Mouse (Mus musculus) forebrain, embryonic 13.5 days (tissue): Measurements from ENCODE around the gene Efcab14. TPM values are rescaled to one million over a fixed set of nuclear protein-coding genes. Genes with fewer than 3 reads are reported as not detected.

Experiments used
- ATAC-seq: fragments of 200-750 bp; cut with Nextera tagmentation; 2 replicates; pipeline ENCODE4 v1.8.0; 2017
- H3K27ac ChIP-seq: fragments of 300-500 bp; sonication (generic); 2 replicates; pipeline ENCODE4 v1.5.1; 2015; ENCODE audit warnings: inconsistent platforms, mild to moderate bottlenecking, moderate library complexity
- H3K27me3 ChIP-seq: fragments of 300-500 bp; sonication (generic); 2 replicates; pipeline ENCODE4 v1.6.1; 2015; ENCODE audit warnings: mild to moderate bottlenecking, inconsistent platforms
- H3K36me3 ChIP-seq: fragments of 300-500 bp; sonication (generic); 2 replicates; pipeline ENCODE4 v1.6.1; 2015; ENCODE audit warnings: mild to moderate bottlenecking, inconsistent platforms; ENCODE audit not compliant: poor library complexity, severe bottlenecking
- H3K4me1 ChIP-seq: fragments of 300-500 bp; sonication (generic); 2 replicates; pipeline ENCODE4 v1.6.1; 2015; ENCODE audit warnings: inconsistent platforms
- H3K4me2 ChIP-seq: fragments of 300-500 bp; sonication (generic); 2 replicates; pipeline ENCODE4 v1.6.1; 2015; ENCODE audit warnings: inconsistent platforms, mild to moderate bottlenecking, moderate library complexity
- H3K4me3 ChIP-seq: fragments of 300-500 bp; sonication (generic); 2 replicates; pipeline ENCODE4 v1.5.1; 2015; ENCODE audit warnings: mild to moderate bottlenecking, inconsistent platforms
- H3K9ac ChIP-seq: fragments of 300-500 bp; sonication (generic); 2 replicates; pipeline ENCODE4 v1.6.1; 2015; ENCODE audit warnings: mild to moderate bottlenecking, inconsistent platforms
- H3K9me3 ChIP-seq: fragments of 300-500 bp; sonication (generic); replicated peaks from 2 replicates; pipeline ENCODE4 v1.6.1; 2016; ENCODE audit warnings: inconsistent platforms
- WGBS: fragments of 180-500 bp; shearing (Covaris S2); methylation state at CpG from one replicate; pipeline ENCODE4 v1.1.7; 2015; 5-methylcytosine and 5-hydroxymethylcytosine counted together
- polyA plus RNA-seq: library from polyadenylated mRNA; unstranded; fragments of >200 nt; fragmentation: Nextera tagmentation; extraction: Ambion mirVana; gene quantifications from 2 replicates; pipeline ENCODE4 v1.2.1, GENCODE M21; 2015

Gene Efcab14
- polyA plus RNA-seq, 1 experiment from 2014 or later = 23.7 TPM

DNA sequence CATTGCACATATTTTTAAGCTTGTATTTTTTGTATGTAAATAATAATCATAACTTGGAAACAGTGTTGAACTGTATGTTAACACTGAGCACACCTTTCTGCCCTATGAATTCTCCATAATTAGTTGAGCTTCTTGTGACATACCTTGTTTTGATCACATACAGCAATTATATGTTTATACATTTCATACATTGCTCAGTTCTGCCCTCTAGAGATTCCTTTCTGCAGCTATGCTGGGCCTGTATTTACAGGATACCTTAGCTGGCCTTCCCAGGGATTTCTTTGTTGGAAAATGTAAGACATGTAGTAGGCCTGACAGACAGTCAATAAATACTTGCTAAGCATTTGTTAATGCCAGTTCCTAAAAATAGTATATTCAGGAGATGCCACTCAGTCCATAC, 5.1 kb downstream of the Efcab14 start:
- Histone ChIP-seq H3K27me3 (no peaks in the 10 kb centered on the region), H3K27ac (no peak overlapping the region), H3K36me3 (peaks cover 54% of the 10 kb centered on the region), H3K9ac (no peak overlapping the region), H3K4me2 (no peak overlapping the region), H3K4me3 (no peak overlapping the region), H3K4me1 (peaks cover 19% of the 10 kb centered on the region), H3K9me3 (no peaks in the 10 kb centered on the region)
- ATAC-seq = no peak

DNA sequence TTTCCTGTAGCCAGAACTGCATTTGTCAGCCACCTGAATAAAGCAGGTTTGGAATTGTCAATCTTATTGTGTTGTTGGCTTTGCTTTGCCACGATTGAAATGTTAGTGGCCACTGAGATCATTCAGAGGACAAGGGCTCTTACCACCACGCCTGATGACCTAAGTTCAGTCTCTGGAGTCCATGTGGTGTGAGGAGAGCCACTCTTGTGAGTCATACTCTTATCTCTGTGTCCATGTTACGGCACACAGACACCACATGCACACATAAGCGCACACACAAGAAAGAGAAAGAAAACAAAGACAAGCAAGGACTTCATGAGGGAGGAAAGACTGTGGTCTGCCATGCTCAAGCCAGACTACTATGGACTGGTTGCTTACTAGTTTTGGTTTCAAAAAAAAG, 5.6 kb downstream of the Efcab14 start:
- no peak overlapping the region for H3K27ac ChIP-seq
- ATAC-seq = no peak
- WGBS = 91% methylated on average over 4 of the region's 4 CpGs
- no peaks in the 10 kb centered on the region for H3K27me3 ChIP-seq
- no peak overlapping the region for H3K9ac ChIP-seq
- peaks cover 58% of the 10 kb centered on the region for H3K36me3 ChIP-seq
- no peak overlapping the region for H3K4me2 ChIP-seq
- H3K4me1 ChIP-seq = peaks cover 19% of the 10 kb centered on the region
- no peak overlapping the region for H3K4me3 ChIP-seq
- no peaks in the 10 kb centered on the region for H3K9me3 ChIP-seq

DNA sequence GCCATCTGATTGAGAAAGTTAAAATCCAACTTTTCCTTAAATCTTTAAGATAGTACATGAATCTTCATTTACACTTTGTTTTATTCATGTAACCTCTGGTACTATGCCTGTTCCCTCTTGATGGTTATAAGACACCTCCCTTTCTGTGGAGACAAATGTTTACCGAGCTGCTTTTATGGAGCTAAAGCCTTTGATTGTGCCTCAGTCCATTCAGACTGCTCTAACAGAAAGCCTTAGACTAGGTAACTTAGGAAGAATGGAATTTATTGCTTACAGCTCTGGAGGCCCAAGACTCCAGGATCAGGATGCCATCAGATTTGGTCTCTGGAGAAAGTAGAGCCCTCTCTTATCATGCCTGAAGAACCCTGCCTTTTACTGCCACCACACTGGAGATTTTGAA, 10.6 kb downstream of the Efcab14 start:
- Histone ChIP-seq H3K4me2 (no peak overlapping the region), H3K36me3 (peaks cover 51% of the 10 kb centered on the region), H3K9me3 (no peaks in the 10 kb centered on the region), H3K27ac (no peak overlapping the region), H3K9ac (no peak overlapping the region), H3K4me1 (no peaks in the 10 kb centered on the region), H3K4me3 (no peak overlapping the region), H3K27me3 (no peaks in the 10 kb centered on the region)
- WGBS = 61% methylated on average over 1 of the region's 1 CpGs
- ATAC-seq = no peak

DNA sequence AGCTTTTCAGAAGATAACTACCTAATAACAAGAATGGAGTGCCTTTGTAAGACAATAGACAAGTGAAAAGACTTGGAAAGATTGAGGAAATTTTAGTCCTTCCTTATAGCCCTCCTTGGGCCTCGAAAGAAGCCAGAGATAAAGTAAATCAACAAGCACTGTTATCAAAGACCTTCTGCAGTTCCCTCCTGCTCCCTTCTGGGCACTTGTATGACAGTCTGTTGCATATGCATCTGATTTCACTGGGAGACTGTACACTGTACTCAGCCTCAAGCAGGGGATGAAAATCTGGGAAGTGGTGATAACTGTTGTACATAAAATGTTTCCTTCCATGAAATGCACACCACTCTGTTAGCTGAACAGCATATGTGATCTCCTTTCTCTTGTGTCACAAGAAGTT, 11.8 kb downstream of the Efcab14 start:
- ATAC-seq = no peak
- Histone ChIP-seq H3K4me1 (no peaks in the 10 kb centered on the region), H3K36me3 (peaks cover 54% of the 10 kb centered on the region), H3K9ac (no peak overlapping the region), H3K27me3 (no peaks in the 10 kb centered on the region), H3K27ac (no peak overlapping the region), H3K4me3 (no peak overlapping the region), H3K4me2 (no peak overlapping the region), H3K9me3 (no peaks in the 10 kb centered on the region)
- 95% methylated on average over 1 of the region's 1 CpGs for WGBS

DNA sequence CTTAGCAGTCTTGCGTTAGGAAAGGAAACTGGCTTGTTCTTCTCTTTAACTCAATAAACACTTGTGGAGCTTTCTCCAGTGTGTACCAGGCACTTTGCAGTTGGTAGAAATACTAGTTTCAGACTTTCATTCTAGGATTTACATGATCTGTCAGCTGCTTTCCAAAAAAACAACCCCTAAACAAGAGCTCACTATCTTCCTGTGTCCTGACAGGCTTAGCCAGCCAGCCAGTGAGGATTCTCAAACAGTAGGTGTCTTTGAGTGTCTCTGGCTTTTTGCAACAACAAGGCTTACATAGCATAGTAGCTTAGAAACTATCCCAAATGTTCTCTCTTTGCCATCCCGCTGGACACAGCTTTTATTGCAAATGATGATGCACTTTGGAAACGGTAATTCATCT, 16.6 kb downstream of the Efcab14 start:
- Histone ChIP-seq H3K9ac (no peak overlapping the region), H3K27ac (no peak overlapping the region), H3K27me3 (no peaks in the 10 kb centered on the region), H3K36me3 (peaks cover 51% of the 10 kb centered on the region), H3K9me3 (no peaks in the 10 kb centered on the region), H3K4me1 (no peaks in the 10 kb centered on the region), H3K4me2 (no peak overlapping the region), H3K4me3 (no peak overlapping the region)
- WGBS = 95% methylated on average over 3 of the region's 3 CpGs
- no peak for ATAC-seq

DNA sequence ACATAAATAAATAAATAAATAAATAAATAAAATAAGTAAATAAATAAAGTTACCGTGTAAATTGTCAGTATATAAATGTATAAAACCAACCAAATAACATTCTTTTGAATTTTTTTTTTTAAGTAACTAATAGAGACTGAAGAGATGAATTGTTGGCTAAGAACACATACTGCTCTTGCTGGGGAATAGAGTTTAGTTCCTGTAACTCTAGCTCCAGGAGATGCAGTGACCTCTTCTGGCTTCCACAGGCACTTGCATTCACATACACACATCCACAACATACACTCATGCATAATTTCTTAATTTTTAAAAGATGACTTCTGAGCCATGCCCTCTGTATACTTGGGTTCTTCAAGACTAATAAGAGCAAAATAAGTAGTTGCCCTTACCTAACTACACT, 17.3 kb downstream of the Efcab14 start:
- Histone ChIP-seq H3K4me2 (no peak overlapping the region), H3K9me3 (no peaks in the 10 kb centered on the region), H3K27me3 (no peaks in the 10 kb centered on the region), H3K4me3 (no peak overlapping the region), H3K36me3 (peaks cover 50% of the 10 kb centered on the region), H3K27ac (no peak overlapping the region), H3K9ac (no peak overlapping the region), H3K4me1 (no peaks in the 10 kb centered on the region)
- ATAC-seq = no peak
- WGBS = 100% methylated on average over 1 of the region's 1 CpGs

DNA sequence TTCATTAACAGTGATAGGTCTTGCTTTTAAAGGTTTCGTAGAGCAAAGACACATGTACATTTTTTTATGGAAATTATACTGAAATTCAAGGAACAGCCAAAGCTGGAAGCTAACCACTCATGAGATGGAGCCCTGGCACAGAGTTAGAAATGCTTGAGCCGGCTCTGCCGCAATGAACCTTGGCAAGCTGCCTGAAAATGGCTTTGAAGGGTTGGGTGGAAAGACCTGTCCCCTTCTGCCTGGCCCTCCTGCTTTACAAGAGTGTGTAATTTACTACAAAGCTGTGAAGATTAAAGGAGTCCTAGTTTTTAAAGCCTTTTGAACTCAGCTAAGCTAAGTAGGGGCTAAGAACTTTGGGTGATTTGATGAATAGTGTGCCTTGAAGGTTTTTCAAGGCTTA, 23.7 kb downstream of the Efcab14 start:
- Histone ChIP-seq H3K27ac (no peak overlapping the region), H3K4me3 (no peak overlapping the region), H3K36me3 (peaks cover 67% of the 10 kb centered on the region), H3K4me2 (no peak overlapping the region), H3K27me3 (no peaks in the 10 kb centered on the region), H3K4me1 (peaks cover 4% of the 10 kb centered on the region; the same call in 1 of the 2 replicates), H3K9me3 (no peaks in the 10 kb centered on the region), H3K9ac (no peak overlapping the region)
- no peak for ATAC-seq
- 48% methylated on average over 3 of the region's 3 CpGs for WGBS

DNA sequence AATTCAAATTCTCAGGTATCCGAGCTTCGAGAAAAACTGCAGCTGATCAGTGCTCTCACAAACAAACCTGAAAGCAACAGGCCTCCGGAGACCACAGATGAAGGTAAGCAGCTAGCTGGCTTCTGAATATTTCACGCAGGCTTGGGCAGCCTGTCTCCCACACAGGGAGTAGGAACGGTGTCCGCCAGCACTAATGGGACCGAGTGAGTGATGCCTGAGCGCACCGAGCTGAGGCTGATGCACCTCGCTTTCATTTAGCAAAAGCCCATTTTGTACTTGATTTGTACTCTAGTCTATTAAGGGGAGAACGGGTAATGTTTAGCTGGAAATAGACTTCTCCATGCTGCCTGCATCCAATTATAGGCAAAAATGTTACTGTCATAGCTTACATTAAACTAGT, 27.0 kb downstream of the Efcab14 start:
- Histone ChIP-seq H3K27me3 (no peaks in the 10 kb centered on the region), H3K9ac (no peak overlapping the region), H3K9me3 (no peaks in the 10 kb centered on the region), H3K4me1 (peaks cover 4% of the 10 kb centered on the region; the same call in 1 of the 2 replicates), H3K4me3 (no peak overlapping the region), H3K36me3 (peaks cover 70% of the 10 kb centered on the region), H3K4me2 (no peak overlapping the region), H3K27ac (no peak overlapping the region)
- 90% methylated on average over 11 of the region's 11 CpGs for WGBS
- no peak for ATAC-seq

DNA sequence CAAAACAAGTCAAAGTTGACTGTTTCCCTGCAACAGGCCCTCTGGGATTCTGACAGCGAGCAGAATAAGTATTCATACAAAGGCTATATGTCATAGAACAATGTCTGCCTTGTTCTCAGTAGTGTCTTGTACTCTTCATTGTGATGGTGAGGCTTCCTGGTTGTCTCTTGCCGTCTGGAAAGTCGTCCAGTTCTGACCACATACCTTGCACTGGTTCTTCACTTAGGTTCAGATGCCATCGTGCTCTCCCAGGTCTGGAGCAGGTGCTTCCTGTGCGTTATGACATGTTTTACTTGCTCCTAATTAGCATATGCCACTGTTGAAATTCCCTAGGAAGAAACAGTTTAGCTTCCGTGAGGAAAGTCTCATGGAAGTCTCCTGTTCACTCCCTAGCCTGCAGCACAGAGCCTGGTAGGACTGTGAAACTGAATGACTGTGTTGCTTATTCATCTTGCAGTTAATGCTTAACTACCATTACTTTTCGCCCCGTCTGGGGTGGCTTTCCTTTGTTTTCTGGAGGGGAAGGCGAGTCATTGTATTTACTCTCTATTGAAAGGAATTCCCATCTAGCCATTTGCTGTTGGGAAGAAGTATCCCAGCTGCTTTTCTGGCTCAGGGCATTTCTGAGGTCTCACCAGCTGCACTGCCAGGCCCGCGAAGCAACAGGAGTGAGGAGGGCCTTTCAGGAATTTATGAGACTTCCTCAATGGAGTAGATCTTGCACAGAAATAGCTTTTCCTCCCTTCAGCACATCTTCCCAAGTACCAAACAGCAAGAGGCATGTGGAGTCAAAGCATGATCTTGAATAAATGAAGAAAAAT, 30.3 kb downstream of the Efcab14 start:
- WGBS = 60% methylated on average over 11 of the region's 11 CpGs
- H3K4me2 ChIP-seq = no peak overlapping the region
- no peak overlapping the region for H3K4me3 ChIP-seq
- H3K4me1 ChIP-seq = no peaks in the 10 kb centered on the region
- no peak overlapping the region for H3K9ac ChIP-seq
- H3K27ac ChIP-seq = no peak overlapping the region
- ATAC-seq = no peak
- peaks cover 65% of the 10 kb centered on the region for H3K36me3 ChIP-seq
- no peaks in the 10 kb centered on the region for H3K9me3 ChIP-seq
- no peaks in the 10 kb centered on the region for H3K27me3 ChIP-seq

DNA sequence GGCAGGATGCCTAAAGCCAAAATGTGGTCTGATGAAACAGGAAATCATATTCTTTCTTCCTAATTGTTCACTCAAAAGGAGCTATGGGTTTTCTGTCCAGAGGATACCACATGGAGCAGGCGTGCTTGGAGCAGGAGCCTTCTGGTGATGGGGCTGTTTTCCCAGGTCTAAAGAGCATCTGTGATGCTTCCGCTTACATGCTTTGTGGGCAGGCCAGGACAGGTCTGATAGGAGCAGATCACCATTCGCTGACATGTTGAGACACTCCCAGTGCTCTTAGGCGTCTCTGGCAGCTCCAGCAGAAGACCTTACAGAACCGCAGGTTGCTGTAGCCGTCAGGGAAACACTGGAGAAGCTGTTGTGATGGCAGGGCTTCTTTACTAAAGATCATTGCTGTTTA, 37.5 kb downstream of the Efcab14 start:
- 87% methylated on average over 6 of the region's 6 CpGs for WGBS

DNA sequence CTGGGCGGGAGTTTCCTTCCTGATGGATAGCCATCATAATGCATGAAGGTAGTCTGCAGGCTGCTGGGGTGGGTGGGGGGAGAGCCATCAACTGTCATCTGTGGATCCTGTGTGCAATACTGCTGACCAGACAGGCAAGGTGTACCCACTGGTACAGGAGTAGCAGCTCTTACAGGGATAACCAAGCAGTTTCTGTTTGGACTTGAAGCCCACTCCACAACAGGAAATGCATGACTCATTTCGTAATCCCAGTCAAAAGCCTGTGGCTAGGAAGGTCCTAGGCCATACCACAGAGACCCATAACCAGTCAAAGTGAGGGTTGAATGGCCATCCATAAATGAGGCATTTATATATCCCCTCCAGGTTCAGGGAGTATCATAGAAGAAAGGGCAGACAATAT, 40.1 kb downstream of the Efcab14 start:
- Histone ChIP-seq H3K9me3 (no peaks in the 10 kb centered on the region), H3K4me1 (no peaks in the 10 kb centered on the region), H3K9ac (no peak overlapping the region), H3K27me3 (no peaks in the 10 kb centered on the region), H3K4me3 (no peak overlapping the region), H3K36me3 (peaks cover 36% of the 10 kb centered on the region), H3K27ac (no peak overlapping the region), H3K4me2 (no peak overlapping the region)
- ATAC-seq = no peak
- WGBS = 92% methylated on average over 2 of the region's 2 CpGs

More for the DNA sequence above, 37.5 kb downstream of the Efcab14 start:
- H3K9me3 ChIP-seq = no peaks in the 10 kb centered on the region
- peaks cover 47% of the 10 kb centered on the region for H3K36me3 ChIP-seq
- no peaks in the 10 kb centered on the region for H3K27me3 ChIP-seq
- no peak overlapping the region for H3K9ac ChIP-seq
- no peak overlapping the region for H3K4me2 ChIP-seq
- H3K4me1 ChIP-seq = no peaks in the 10 kb centered on the region
- H3K4me3 ChIP-seq = no peak overlapping the region
- no peak overlapping the region for H3K27ac ChIP-seq
- ATAC-seq = no peak

DNA sequence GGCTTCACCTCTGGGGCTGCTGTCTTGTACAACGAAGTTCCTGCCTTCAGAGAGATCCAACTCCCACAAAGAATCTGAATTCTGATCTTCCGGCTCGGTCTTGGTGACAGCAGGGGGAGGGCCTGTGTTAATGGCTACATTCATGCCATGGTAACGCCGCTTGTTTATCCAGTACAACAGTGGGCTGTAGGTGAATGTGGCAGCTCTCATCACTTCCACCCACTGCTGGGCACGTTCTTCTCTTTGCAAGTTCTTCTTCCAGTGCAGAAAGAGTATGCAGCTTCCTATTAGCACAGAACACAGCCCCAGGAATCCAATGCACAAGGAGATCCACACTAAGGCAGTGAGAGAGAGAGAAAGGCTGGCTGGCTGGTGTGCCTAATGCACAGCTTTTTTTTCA, 42.7 kb downstream of the Efcab14 start:
- no peak overlapping the region for H3K27ac ChIP-seq
- no peak overlapping the region for H3K9ac ChIP-seq
- ATAC-seq = no peak
- no peak overlapping the region for H3K4me3 ChIP-seq
- H3K4me2 ChIP-seq = no peak overlapping the region
- H3K27me3 ChIP-seq = no peaks in the 10 kb centered on the region
- peaks cover 6% of the 10 kb centered on the region for H3K4me1 ChIP-seq
- H3K9me3 ChIP-seq = no peaks in the 10 kb centered on the region
- peaks cover 19% of the 10 kb centered on the region for H3K36me3 ChIP-seq
- 57% methylated on average over 6 of the region's 6 CpGs for WGBS

DNA sequence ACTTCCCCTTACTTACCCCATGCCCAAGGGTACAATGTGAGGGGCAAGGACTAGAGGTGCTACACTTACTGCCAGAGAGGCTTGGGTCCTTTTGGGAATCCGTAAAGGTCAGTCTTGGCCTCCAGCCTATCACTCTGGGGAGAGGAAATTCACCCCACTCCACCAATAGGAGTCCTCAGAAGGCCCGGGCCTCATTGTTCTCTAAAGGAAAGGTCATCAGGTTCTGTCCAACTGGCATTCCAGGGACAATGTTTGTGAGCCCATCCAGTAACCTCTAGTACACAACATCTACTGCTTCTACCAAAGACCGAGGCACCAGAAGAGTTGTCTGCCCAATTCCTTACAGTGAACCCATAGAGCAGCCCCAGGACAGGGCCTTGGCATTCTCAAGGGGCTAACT, 43.4 kb downstream of the Efcab14 start, which contains the start of gene Tex38:
Gene Tex38, minus strand, starts transcription at position 101 of the 400 bp plus-strand sequence.
- Histone ChIP-seq H3K27ac (no peak within 1 kb of the TSS), H3K9me3 (no peaks in the 10 kb centered on the region), H3K4me1 (peaks cover 12% of the 10 kb centered on the region), H3K4me3 (no peak within 1 kb of the TSS), H3K36me3 (peaks cover 17% of the 10 kb centered on the region), H3K4me2 (no peak within 1 kb of the TSS), H3K27me3 (no peaks in the 10 kb centered on the region), H3K9ac (no peak within 1 kb of the TSS)
- 87% methylated on average over 3 of the region's 3 CpGs for WGBS
- ATAC-seq = no peak
